Mouse (Mus musculus) kidney, postnatal 0 days (tissue): ENCODE data around the gene Morn3. TPM values are rescaled to one million over a fixed set of nuclear protein-coding genes. Genes with fewer than 3 reads are reported as not detected.
A peak's percentile ranks its signal among the peaks of the same experiment; 100 is the strongest.

Experiments
- ATAC-seq: fragments of 200-750 bp; cut with Nextera tagmentation; replicated peaks from 2 replicates; pipeline ENCODE4 v1.8.0; 2017; ENCODE audit warnings: low read depth, moderate number of reproducible peaks, moderate TSS enrichment, moderate library complexity; ENCODE audit not compliant: low FRiP score
- DNase-seq: peaks from one replicate; pipeline ENCODE4 v3.0.0-alpha.2; 2016; ENCODE audit warnings: low spot score
- H3K27ac ChIP-seq: fragments of 300-500 bp; sonication (generic); 2 replicates; pipeline ENCODE4 v1.5.1; 2014; ENCODE audit warnings: mild to moderate bottlenecking
- H3K27me3 ChIP-seq: fragments of 300-500 bp; sonication (generic); 2 replicates; pipeline ENCODE4 v1.6.1; 2014; ENCODE audit warnings: low read length, mixed read lengths; ENCODE audit not compliant: insufficient read depth
- H3K36me3 ChIP-seq: fragments of 300-500 bp; sonication (generic); 2 replicates; pipeline ENCODE4 v1.6.1; 2014; ENCODE audit warnings: low read length, mixed read lengths; ENCODE audit not compliant: insufficient read depth
- H3K4me1 ChIP-seq: fragments of 300-500 bp; sonication (generic); replicated peaks from 2 replicates; pipeline ENCODE4 v1.6.1; 2014; ENCODE audit warnings: antibody characterized with exemption, low read length, mixed read lengths; ENCODE audit not compliant: insufficient read depth
- H3K4me2 ChIP-seq: fragments of 300-500 bp; sonication (generic); 2 replicates; pipeline ENCODE4 v1.6.1; 2014; ENCODE audit warnings: mild to moderate bottlenecking, low read length, moderate library complexity, mixed read lengths
- H3K4me3 ChIP-seq: fragments of 300-500 bp; sonication (generic); replicated peaks from 2 replicates; pipeline ENCODE4 v1.5.1; 2014; ENCODE audit warnings: low read depth, low read length
- H3K9ac ChIP-seq: fragments of 300-500 bp; sonication (generic); 2 replicates; pipeline ENCODE4 v1.6.1; 2014; ENCODE audit warnings: low read depth, low read length
- H3K9me3 ChIP-seq: fragments of 300-500 bp; sonication (generic); replicated peaks from 2 replicates; pipeline ENCODE4 v1.6.1; 2016; ENCODE audit warnings: low read length, inconsistent platforms, mixed read lengths
- CTCF ChIP-seq: IDR thresholded peaks from 2 replicates; pipeline ENCODE4 v1.5.1; 2016; ENCODE audit warnings: antibody characterized with exemption, low read depth, mild to moderate bottlenecking, moderate library complexity
- WGBS: fragments of 180-500 bp; shearing (Covaris S2); extraction: QIAGEN DNeasy Blood & Tissue Kit; methylation state at CpG from one replicate; pipeline ENCODE4 v1.1.7; 2014; 5-methylcytosine and 5-hydroxymethylcytosine counted together
- polyA plus RNA-seq: library from polyadenylated mRNA; unstranded; fragments of >200 nt; fragmentation: Nextera tagmentation; extraction: Ambion mirVana; gene quantifications from 2 replicates; pipeline ENCODE4 v1.2.1, GENCODE M21; 2015

Gene Morn3
- polyA plus RNA-seq, 1 experiment from 2014 or later: not detected

GRCm38 (mm10) chr5:123060706-123061401 lies 14.0 kb upstream of the Morn3 start:
- no peak for ATAC-seq
- no peak for DNase-seq
- peaks cover 11% of the 10 kb centered on the region for H3K4me1 ChIP-seq
- no peaks in the 10 kb centered on the region for H3K36me3 ChIP-seq
- TF ChIP-seq CTCF: no peak
- 49% methylated on average over 9 of the region's 9 CpGs for WGBS
- no peak overlapping the region for H3K27ac ChIP-seq
- H3K27me3 ChIP-seq: no peaks in the 10 kb centered on the region
- H3K9me3 ChIP-seq: no peaks in the 10 kb centered on the region
- H3K4me3 ChIP-seq: no peak overlapping the region
- H3K4me2 ChIP-seq: no peak overlapping the region
- H3K9ac ChIP-seq: no peak overlapping the region

GRCm38 (mm10) chr5:123059757-123060520 lies 13.1 kb upstream of the Morn3 start:
- no peaks in the 10 kb centered on the region for H3K9me3 ChIP-seq
- WGBS: 15% methylated on average over 14 of the region's 14 CpGs
- peak; percentile 76 for TF ChIP-seq CTCF
- H3K9ac ChIP-seq: 0 out of 2 replicates have a peak overlapping the region, but pooled peaks have one; percentile 27
- H3K27me3 ChIP-seq: no peaks in the 10 kb centered on the region
- H3K4me3 ChIP-seq: no peak overlapping the region
- no peaks in the 10 kb centered on the region for H3K36me3 ChIP-seq
- peak overlapping the region; percentile 21; the same call in 1 of the 2 replicates for H3K4me2 ChIP-seq
- DNase-seq (peak; percentile 73), ATAC-seq (no peak)
- peak overlapping the region; percentile 25; the same call in 1 of the 2 replicates for H3K27ac ChIP-seq
- peaks cover 11% of the 10 kb centered on the region for H3K4me1 ChIP-seq

DNA sequence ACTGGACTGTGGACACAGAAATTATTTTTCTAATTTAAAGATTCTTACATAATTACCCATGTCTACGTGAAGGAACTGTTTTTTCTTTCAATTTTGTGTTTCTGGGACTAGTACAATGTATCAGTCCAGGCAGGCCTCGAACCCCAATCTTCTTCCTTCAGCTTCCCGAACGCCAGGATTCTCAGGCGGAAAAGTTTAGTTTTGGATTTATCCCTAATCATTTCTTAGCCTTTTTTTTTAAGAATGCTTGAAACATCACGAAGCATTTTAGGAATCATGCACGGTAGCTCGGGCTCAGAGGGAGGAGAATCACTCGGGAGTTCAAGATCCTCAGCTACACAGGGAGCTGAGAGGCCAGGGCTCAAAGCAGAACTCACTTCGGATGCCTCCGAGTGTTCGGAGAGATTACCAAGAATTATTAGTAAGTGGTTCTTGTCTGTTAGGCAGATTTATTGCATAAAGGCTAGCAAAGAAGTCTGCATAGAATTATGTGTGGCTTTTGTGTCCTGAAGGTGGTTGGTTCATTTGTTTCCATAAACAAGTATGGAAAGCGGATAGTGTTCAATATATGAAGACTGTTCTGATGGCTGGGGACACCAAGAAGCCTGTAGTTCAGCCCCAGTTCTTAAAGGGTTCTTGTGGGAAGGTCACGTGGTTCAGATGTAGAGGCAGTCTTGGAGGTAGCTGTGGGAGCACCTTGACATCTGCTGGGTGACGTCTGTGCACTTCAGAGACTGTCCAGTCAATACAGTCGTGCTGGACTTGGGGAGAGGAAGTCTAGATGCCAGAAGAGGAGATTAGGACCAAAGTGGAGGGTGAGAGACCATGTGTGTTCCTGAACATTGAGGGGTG lies 11.7 kb upstream of the Morn3 start:
- Histone ChIP-seq H3K4me2 (peak overlapping the region; percentile 53), H3K9me3 (no peaks in the 10 kb centered on the region), H3K4me3 (peak overlapping the region; percentile 33), H3K36me3 (no peaks in the 10 kb centered on the region), H3K27ac (peak overlapping the region; percentile 68), H3K27me3 (no peaks in the 10 kb centered on the region), H3K9ac (peak overlapping the region; percentile 45), H3K4me1 (peaks cover 11% of the 10 kb centered on the region)
- no peak for TF ChIP-seq CTCF
- ATAC-seq: no peak
- no peak for DNase-seq
- 38% methylated on average over 16 of the region's 16 CpGs for WGBS

- Histone ChIP-seq H3K4me2 (peak overlapping the region; percentile 53), H3K36me3 (no peaks in the 10 kb centered on the region), H3K9ac (peak overlapping the region; percentile 45), H3K4me3 (peak overlapping the region; percentile 33), H3K4me1 (peaks cover 11% of the 10 kb centered on the region), H3K27ac (peak overlapping the region; percentile 68), H3K9me3 (no peaks in the 10 kb centered on the region), H3K27me3 (no peaks in the 10 kb centered on the region)
- ATAC-seq (peak; percentile 91), DNase-seq (peak; percentile 100)
- 8% methylated on average over 48 of the region's 48 CpGs for WGBS
- TF ChIP-seq CTCF: peak; percentile 56
Measured at GRCm38 (mm10) chr5:123057366-123058250, 10.8 kb upstream of the Morn3 start.

DNA sequence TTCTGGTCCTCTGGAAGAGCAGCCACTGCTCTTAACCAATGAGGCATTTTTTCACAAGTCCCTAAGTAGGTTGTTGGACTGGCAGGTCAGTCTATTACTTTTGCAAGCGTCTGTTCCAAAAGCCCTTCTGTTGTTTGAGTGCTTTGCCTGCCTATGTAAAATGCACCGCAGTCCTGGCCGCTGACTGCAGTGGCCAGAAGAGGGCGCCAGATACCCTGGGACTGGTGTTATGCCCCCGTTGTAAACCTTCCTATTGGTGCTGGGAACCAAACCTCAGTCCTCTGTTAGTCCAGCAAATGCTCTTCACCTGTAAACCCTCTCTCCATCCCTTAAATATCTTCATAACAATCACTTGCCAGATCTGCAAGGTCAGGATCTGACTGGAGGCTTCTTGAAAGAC lies 4.9 kb upstream of the Morn3 start:
- 87% methylated on average over 5 of the region's 5 CpGs for WGBS
- Histone ChIP-seq H3K9ac (no peak overlapping the region), H3K4me1 (no peaks in the 10 kb centered on the region), H3K36me3 (no peaks in the 10 kb centered on the region), H3K27ac (no peak overlapping the region), H3K27me3 (no peaks in the 10 kb centered on the region), H3K4me2 (no peak overlapping the region), H3K4me3 (no peak overlapping the region), H3K9me3 (no peaks in the 10 kb centered on the region)
- no peak for DNase-seq
- 0 out of 2 replicates have a peak, but pooled peaks have one; percentile 11 for TF ChIP-seq CTCF
- no peak for ATAC-seq
